Mouse (Mus musculus): ENCODE measurements around the gene Lmo3. TPM values are rescaled to one million over a fixed set of nuclear protein-coding genes. Genes with fewer than 3 reads are reported as not detected.

The Lmo3 gene
- total and polyA plus RNA-seq, 2 experiments from 2014 or later: 0.16 TPM; not detected in 1

- no peak for ATAC-seq (ENCODE audit: insufficient read depth, low read depth)
- Histone ChIP-seq H3K36me3 (replicated peaks; ENCODE audit: control insufficient read depth, insufficient read depth, low read length) (no peaks in the 10 kb centered on the region), H3K27me3 (ENCODE audit: control insufficient read depth, insufficient read depth, low read length) (no peaks in the 10 kb centered on the region), H3K4me1 (ENCODE audit: control insufficient read depth, insufficient read depth) (no peaks in the 10 kb centered on the region), H3K9me3 (replicated peaks; ENCODE audit: control insufficient read depth, low read length) (no peaks in the 10 kb centered on the region), H3K4me2 (ENCODE audit: low read depth, low read length) (no peak overlapping the region), H3K27ac (ENCODE audit: low read depth) (no peak overlapping the region), H3K9ac (replicated peaks; ENCODE audit: low read depth, low read length) (no peak overlapping the region), H3K4me3 (ENCODE audit: low read depth, low read length) (no peak overlapping the region)
- TF ChIP-seq CTCF (IDR thresholded peaks at IDR 0.05; ENCODE audit: low read depth) (no peak), EP300 (IDR thresholded peaks at IDR 0.05; ENCODE audit: low read depth) (no peak)
- 57% methylated on average over 1 of the region's 1 CpGs for WGBS
- no peak for DNase-seq (ENCODE audit: low spot score)
Observed at GRCm38 (mm10) chr6:138506642-138507041, 75.1 kb downstream of the Lmo3 start.

GRCm38 (mm10) chr6:138503946-138504345, 77.8 kb downstream of the Lmo3 start:
- TF ChIP-seq CTCF (IDR thresholded peaks at IDR 0.05; ENCODE audit: low read depth) (no peak), EP300 (IDR thresholded peaks at IDR 0.05; ENCODE audit: low read depth) (no peak)
- no peaks in the 10 kb centered on the region for H3K9me3 ChIP-seq (replicated peaks; ENCODE audit: control insufficient read depth, low read length)
- no peaks in the 10 kb centered on the region for H3K27me3 ChIP-seq (ENCODE audit: control insufficient read depth, insufficient read depth, low read length)
- no peak overlapping the region for H3K27ac ChIP-seq (ENCODE audit: low read depth)
- H3K9ac ChIP-seq (replicated peaks; ENCODE audit: low read depth, low read length): no peak overlapping the region
- H3K4me3 ChIP-seq (ENCODE audit: low read depth, low read length): no peak overlapping the region
- DNase-seq (ENCODE audit: low spot score) (no peak), ATAC-seq (ENCODE audit: insufficient read depth, low read depth) (no peak)
- whole genome bisulfite sequencing: 84% methylated on average over 1 of the region's 1 CpGs
- H3K4me2 ChIP-seq (ENCODE audit: low read depth, low read length): no peak overlapping the region
- H3K4me1 ChIP-seq (ENCODE audit: control insufficient read depth, insufficient read depth): no peaks in the 10 kb centered on the region
- H3K36me3 ChIP-seq (replicated peaks; ENCODE audit: control insufficient read depth, insufficient read depth, low read length): no peaks in the 10 kb centered on the region

- no peak for ATAC-seq (ENCODE audit: insufficient read depth, low read depth)
- DNase-seq (ENCODE audit: low spot score): no peak
- Histone ChIP-seq H3K9me3 (replicated peaks; ENCODE audit: control insufficient read depth, low read length) (no peaks in the 10 kb centered on the region), H3K27me3 (ENCODE audit: control insufficient read depth, insufficient read depth, low read length) (no peaks in the 10 kb centered on the region), H3K4me3 (ENCODE audit: low read depth, low read length) (no peak overlapping the region), H3K27ac (ENCODE audit: low read depth) (no peak overlapping the region), H3K9ac (replicated peaks; ENCODE audit: low read depth, low read length) (no peak overlapping the region), H3K4me1 (ENCODE audit: control insufficient read depth, insufficient read depth) (no peaks in the 10 kb centered on the region), H3K36me3 (replicated peaks; ENCODE audit: control insufficient read depth, insufficient read depth, low read length) (no peaks in the 10 kb centered on the region), H3K4me2 (ENCODE audit: low read depth, low read length) (no peak overlapping the region)
- TF ChIP-seq CTCF (IDR thresholded peaks at IDR 0.05; ENCODE audit: low read depth): no peak
- no peak for TF ChIP-seq EP300 (IDR thresholded peaks at IDR 0.05; ENCODE audit: low read depth)
- WGBS: 85% methylated on average over 3 of the region's 3 CpGs
Observed at GRCm38 (mm10) chr6:138482834-138483233, 98.9 kb downstream of the Lmo3 start.

GRCm38 (mm10) chr6:138477611-138478010, 104.2 kb downstream of the Lmo3 start:
- Histone ChIP-seq H3K27me3 (ENCODE audit: control insufficient read depth, insufficient read depth, low read length) (no peaks in the 10 kb centered on the region), H3K9me3 (replicated peaks; ENCODE audit: control insufficient read depth, low read length) (no peaks in the 10 kb centered on the region), H3K27ac (ENCODE audit: low read depth) (no peak overlapping the region), H3K4me1 (ENCODE audit: control insufficient read depth, insufficient read depth) (no peaks in the 10 kb centered on the region), H3K4me2 (ENCODE audit: low read depth, low read length) (no peak overlapping the region), H3K4me3 (ENCODE audit: low read depth, low read length) (no peak overlapping the region), H3K36me3 (replicated peaks; ENCODE audit: control insufficient read depth, insufficient read depth, low read length) (no peaks in the 10 kb centered on the region), H3K9ac (replicated peaks; ENCODE audit: low read depth, low read length) (no peak overlapping the region)
- ATAC-seq (ENCODE audit: insufficient read depth, low read depth) (peak; percentile 39; the same call in 1 of the 2 replicates), DNase-seq (ENCODE audit: low spot score) (peak; percentile 70)
- WGBS: 15% methylated on average over 5 of the region's 5 CpGs
- no peak for TF ChIP-seq EP300 (IDR thresholded peaks at IDR 0.05; ENCODE audit: low read depth)
- TF ChIP-seq CTCF (IDR thresholded peaks at IDR 0.05; ENCODE audit: low read depth): peak; percentile 99

- Histone ChIP-seq H3K27ac (ENCODE audit: low read depth) (no peak overlapping the region), H3K27me3 (ENCODE audit: control insufficient read depth, insufficient read depth, low read length) (no peaks in the 10 kb centered on the region)
- TF ChIP-seq EP300 (IDR thresholded peaks at IDR 0.05; ENCODE audit: low read depth) (no peak), CTCF (IDR thresholded peaks at IDR 0.05; ENCODE audit: low read depth) (no peak)
Observed at GRCm38 (mm10) chr6:138469204-138469603, 112.6 kb downstream of the Lmo3 start.

GRCm38 (mm10) chr6:138444515-138445048, 137.2 kb downstream of the Lmo3 start:
- ATAC-seq (ENCODE audit: insufficient read depth, low read depth) (no peak), DNase-seq (ENCODE audit: low spot score) (no peak)
- H3K9ac ChIP-seq (replicated peaks; ENCODE audit: low read depth, low read length): no peak overlapping the region
- H3K4me1 ChIP-seq (ENCODE audit: control insufficient read depth, insufficient read depth): no peaks in the 10 kb centered on the region
- 59% methylated on average over 3 of the region's 3 CpGs for WGBS
- TF ChIP-seq CTCF (IDR thresholded peaks at IDR 0.05; ENCODE audit: low read depth) (no peak), EP300 (IDR thresholded peaks at IDR 0.05; ENCODE audit: low read depth) (no peak)
- H3K4me3 ChIP-seq (ENCODE audit: low read depth, low read length): no peak overlapping the region
- H3K27ac ChIP-seq (ENCODE audit: low read depth): no peak overlapping the region
- H3K9me3 ChIP-seq (replicated peaks; ENCODE audit: control insufficient read depth, low read length): no peaks in the 10 kb centered on the region
- H3K4me2 ChIP-seq (ENCODE audit: low read depth, low read length): no peak overlapping the region
- no peaks in the 10 kb centered on the region for H3K36me3 ChIP-seq (replicated peaks; ENCODE audit: control insufficient read depth, insufficient read depth, low read length)
- no peaks in the 10 kb centered on the region for H3K27me3 ChIP-seq (ENCODE audit: control insufficient read depth, insufficient read depth, low read length)

More at GRCm38 (mm10) chr6:138469204-138469603, 112.6 kb downstream of the Lmo3 start:
- Histone ChIP-seq H3K4me1 (ENCODE audit: control insufficient read depth, insufficient read depth) (no peaks in the 10 kb centered on the region), H3K4me2 (ENCODE audit: low read depth, low read length) (no peak overlapping the region), H3K4me3 (ENCODE audit: low read depth, low read length) (no peak overlapping the region), H3K9ac (replicated peaks; ENCODE audit: low read depth, low read length) (no peak overlapping the region), H3K9me3 (replicated peaks; ENCODE audit: control insufficient read depth, low read length) (no peaks in the 10 kb centered on the region), H3K36me3 (replicated peaks; ENCODE audit: control insufficient read depth, insufficient read depth, low read length) (no peaks in the 10 kb centered on the region)
- 44% methylated on average over 4 of the region's 4 CpGs for WGBS
- ATAC-seq (ENCODE audit: insufficient read depth, low read depth): no peak
- no peak for DNase-seq (ENCODE audit: low spot score)
